Mouse (Mus musculus) liver, embryonic 13.5 days (tissue): ENCODE data around the gene Lhx3. TPM values are rescaled to one million over a fixed set of nuclear protein-coding genes. Genes with fewer than 3 reads are reported as not detected.

Source experiments
- ATAC-seq: fragments of 200-750 bp; cut with Nextera tagmentation; 2 replicates; pipeline ENCODE4 v1.8.0; 2017; ENCODE audit warnings: low read depth, mild to moderate bottlenecking, moderate number of reproducible peaks, moderate library complexity
- DNase-seq: peaks from one replicate; pipeline ENCODE4 v3.0.0; 2022
- H3K27ac ChIP-seq: fragments of 300-500 bp; sonication (generic); 2 replicates; pipeline ENCODE4 v1.5.1; 2015; ENCODE audit warnings: moderate library complexity, mild to moderate bottlenecking, inconsistent platforms
- H3K27me3 ChIP-seq: fragments of 300-500 bp; sonication (generic); 2 replicates; pipeline ENCODE4 v1.6.1; 2015; ENCODE audit warnings: mild to moderate bottlenecking, inconsistent platforms
- H3K36me3 ChIP-seq: fragments of 300-500 bp; sonication (generic); 2 replicates; pipeline ENCODE4 v1.6.1; 2015; ENCODE audit warnings: mild to moderate bottlenecking, inconsistent platforms
- H3K4me1 ChIP-seq: fragments of 300-500 bp; sonication (generic); replicated peaks from 2 replicates; pipeline ENCODE4 v1.6.1; 2015; ENCODE audit warnings: inconsistent platforms
- H3K4me2 ChIP-seq: fragments of 300-500 bp; sonication (generic); 2 replicates; pipeline ENCODE4 v1.6.1; 2015; ENCODE audit warnings: inconsistent platforms, mild to moderate bottlenecking, moderate library complexity
- H3K4me3 ChIP-seq: fragments of 300-500 bp; sonication (generic); replicated peaks from 2 replicates; pipeline ENCODE4 v1.5.1; 2015; ENCODE audit warnings: mild to moderate bottlenecking, inconsistent platforms
- H3K9ac ChIP-seq: fragments of 300-500 bp; sonication (generic); 2 replicates; pipeline ENCODE4 v1.6.1; 2015; ENCODE audit warnings: mild to moderate bottlenecking, inconsistent platforms
- H3K9me3 ChIP-seq: fragments of 300-500 bp; sonication (generic); replicated peaks from 2 replicates; pipeline ENCODE4 v1.6.1; 2016; ENCODE audit warnings: inconsistent platforms
- WGBS: fragments of 180-500 bp; shearing (Covaris S2); methylation state at CpG from one replicate; pipeline ENCODE4 v1.1.7; 2015; ENCODE audit not compliant: insufficient replicate concordance; 5-methylcytosine and 5-hydroxymethylcytosine counted together
- polyA plus RNA-seq: library from polyadenylated mRNA; unstranded; fragments of >200 nt; fragmentation: Nextera tagmentation; extraction: Ambion mirVana; gene quantifications from 2 replicates; pipeline ENCODE4 v1.2.1, GENCODE M21; 2015

Lhx3 gene
- polyA plus RNA-seq, 1 experiment from 2014 or later, result not detected

- Histone ChIP-seq H3K4me2 (no peak overlapping the region), H3K9me3 (no peaks in the 10 kb centered on the region), H3K9ac (no peak overlapping the region), H3K4me1 (peaks cover 38% of the 10 kb centered on the region), H3K4me3 (no peak overlapping the region), H3K27ac (no peak overlapping the region), H3K27me3 (no peaks in the 10 kb centered on the region), H3K36me3 (no peaks in the 10 kb centered on the region)
- ATAC-seq, result no peak
- no peak for DNase-seq
- 38% methylated on average over 5 of the region's 5 CpGs for WGBS
Measured at GRCm38 (mm10) chr2:26234253-26234652, 26.2 kb upstream of the Lhx3 start.

GRCm38 (mm10) chr2:26231366-26231765, 23.3 kb upstream of the Lhx3 start:
- H3K9ac ChIP-seq, result no peak overlapping the region
- WGBS, result 76% methylated on average over 3 of the region's 3 CpGs

GRCm38 (mm10) chr2:26230253-26230652, 22.2 kb upstream of the Lhx3 start:
- Histone ChIP-seq H3K4me1 (peaks cover 17% of the 10 kb centered on the region), H3K27ac (no peak overlapping the region), H3K4me3 (no peak overlapping the region), H3K36me3 (peaks cover 8% of the 10 kb centered on the region; the same call in 1 of the 2 replicates), H3K27me3 (no peaks in the 10 kb centered on the region), H3K9ac (no peak overlapping the region), H3K9me3 (no peaks in the 10 kb centered on the region), H3K4me2 (no peak overlapping the region)
- ATAC-seq, result no peak
- no peak for DNase-seq
- WGBS, result 48% methylated on average over 4 of the region's 4 CpGs

More at GRCm38 (mm10) chr2:26231366-26231765, 23.3 kb upstream of the Lhx3 start:
- no peak for DNase-seq
- Histone ChIP-seq H3K27ac (no peak overlapping the region), H3K4me1 (peaks cover 28% of the 10 kb centered on the region), H3K9me3 (no peaks in the 10 kb centered on the region), H3K4me3 (no peak overlapping the region), H3K36me3 (peaks cover 5% of the 10 kb centered on the region; the same call in 1 of the 2 replicates), H3K27me3 (no peaks in the 10 kb centered on the region), H3K4me2 (no peak overlapping the region)
- ATAC-seq, result no peak

GRCm38 (mm10) chr2:26227788-26228187, 19.7 kb upstream of the Lhx3 start:
- no peak overlapping the region for H3K27ac ChIP-seq
- H3K9me3 ChIP-seq, result no peaks in the 10 kb centered on the region
- H3K27me3 ChIP-seq, result no peaks in the 10 kb centered on the region
- no peak overlapping the region for H3K9ac ChIP-seq
- peaks cover 24% of the 10 kb centered on the region for H3K36me3 ChIP-seq
- H3K4me3 ChIP-seq, result no peak overlapping the region
- H3K4me1 ChIP-seq, result no peaks in the 10 kb centered on the region; the same call in 1 of the 2 replicates
- WGBS, result 69% methylated on average over 1 of the region's 1 CpGs
- peak; percentile 43; the same call in 1 of the 2 replicates for ATAC-seq
- DNase-seq, result peak; percentile 22
- no peak overlapping the region for H3K4me2 ChIP-seq

GRCm38 (mm10) chr2:26225242-26225641, 17.2 kb upstream of the Lhx3 start:
- WGBS, result 65% methylated on average over 4 of the region's 4 CpGs

GRCm38 (mm10) chr2:26223961-26224360, 15.9 kb upstream of the Lhx3 start:
- Histone ChIP-seq H3K9ac (no peak overlapping the region), H3K9me3 (no peaks in the 10 kb centered on the region), H3K4me3 (no peak overlapping the region), H3K36me3 (peaks cover 54% of the 10 kb centered on the region), H3K4me2 (no peak overlapping the region), H3K27ac (no peak overlapping the region), H3K4me1 (no peaks in the 10 kb centered on the region), H3K27me3 (no peaks in the 10 kb centered on the region)
- no peak for DNase-seq
- WGBS, result 65% methylated on average over 3 of the region's 3 CpGs
- ATAC-seq, result no peak

More at GRCm38 (mm10) chr2:26225242-26225641, 17.2 kb upstream of the Lhx3 start:
- DNase-seq (no peak), ATAC-seq (no peak)
- Histone ChIP-seq H3K4me2 (no peak overlapping the region), H3K36me3 (peaks cover 44% of the 10 kb centered on the region), H3K27me3 (no peaks in the 10 kb centered on the region), H3K27ac (no peak overlapping the region), H3K9ac (no peak overlapping the region), H3K4me3 (no peak overlapping the region), H3K4me1 (no peaks in the 10 kb centered on the region), H3K9me3 (no peaks in the 10 kb centered on the region)

GRCm38 (mm10) chr2:26214526-26214925, 6.4 kb upstream of the Lhx3 start:
- Histone ChIP-seq H3K9ac (no peak overlapping the region), H3K4me2 (no peak overlapping the region), H3K36me3 (peaks cover 74% of the 10 kb centered on the region), H3K4me1 (no peaks in the 10 kb centered on the region), H3K27me3 (no peaks in the 10 kb centered on the region), H3K4me3 (no peak overlapping the region), H3K27ac (no peak overlapping the region), H3K9me3 (no peaks in the 10 kb centered on the region)
- 64% methylated on average over 3 of the region's 3 CpGs for WGBS
- DNase-seq (no peak), ATAC-seq (no peak)

GRCm38 (mm10) chr2:26209566-26209965, 1.5 kb upstream of the Lhx3 start:
- no peak overlapping the region for H3K4me2 ChIP-seq
- DNase-seq, result no peak
- no peaks in the 10 kb centered on the region for H3K9me3 ChIP-seq
- H3K9ac ChIP-seq, result no peak overlapping the region
- H3K27ac ChIP-seq, result no peak overlapping the region
- H3K36me3 ChIP-seq, result peaks cover 40% of the 10 kb centered on the region
- 66% methylated on average over 3 of the region's 3 CpGs for WGBS
- peaks cover 10% of the 10 kb centered on the region for H3K4me1 ChIP-seq
- H3K4me3 ChIP-seq, result no peak overlapping the region
- ATAC-seq, result no peak
- H3K27me3 ChIP-seq, result peaks cover 35% of the 10 kb centered on the region

- DNase-seq, result no peak
Measured at GRCm38 (mm10) chr2:26207559-26207958, 530 bp downstream of the Lhx3 start.

GRCm38 (mm10) chr2:26205761-26206160, 2.3 kb downstream of the Lhx3 start:
- no peak overlapping the region for H3K9ac ChIP-seq
- WGBS, result 17% methylated on average over 10 of the region's 10 CpGs
- peaks cover 10% of the 10 kb centered on the region for H3K4me1 ChIP-seq
- no peak overlapping the region for H3K4me2 ChIP-seq
- peaks cover 73% of the 10 kb centered on the region for H3K27me3 ChIP-seq
- DNase-seq, result no peak
- ATAC-seq, result no peak
- peaks cover 7% of the 10 kb centered on the region for H3K36me3 ChIP-seq
- H3K9me3 ChIP-seq, result no peaks in the 10 kb centered on the region
- no peak overlapping the region for H3K27ac ChIP-seq
- no peak overlapping the region for H3K4me3 ChIP-seq

More at GRCm38 (mm10) chr2:26207559-26207958, 530 bp downstream of the Lhx3 start:
- ATAC-seq, result no peak
- H3K4me2 ChIP-seq, result no peak overlapping the region
- 18% methylated on average over 9 of the region's 9 CpGs for WGBS
- H3K9ac ChIP-seq, result no peak overlapping the region
- peaks cover 10% of the 10 kb centered on the region for H3K4me1 ChIP-seq
- H3K36me3 ChIP-seq, result peaks cover 25% of the 10 kb centered on the region
- H3K9me3 ChIP-seq, result no peaks in the 10 kb centered on the region
- no peak overlapping the region for H3K4me3 ChIP-seq
- no peak overlapping the region for H3K27ac ChIP-seq
- H3K27me3 ChIP-seq, result peaks cover 55% of the 10 kb centered on the region

GRCm38 (mm10) chr2:26205126-26205525, 3.0 kb downstream of the Lhx3 start:
- H3K9me3 ChIP-seq, result no peaks in the 10 kb centered on the region
- peaks cover 1% of the 10 kb centered on the region for H3K36me3 ChIP-seq
- no peak overlapping the region for H3K27ac ChIP-seq
- H3K4me2 ChIP-seq, result no peak overlapping the region
- DNase-seq, result peak; percentile 16
- H3K9ac ChIP-seq, result no peak overlapping the region
- peaks cover 10% of the 10 kb centered on the region for H3K4me1 ChIP-seq
- no peak overlapping the region for H3K4me3 ChIP-seq
- H3K27me3 ChIP-seq, result peaks cover 79% of the 10 kb centered on the region
- no peak for ATAC-seq
- WGBS, result 4% methylated on average over 16 of the region's 16 CpGs

GRCm38 (mm10) chr2:26202849-26203475, 5.1 kb downstream of the Lhx3 start:
- Histone ChIP-seq H3K4me2 (no peak overlapping the region), H3K4me1 (0 out of 2 replicates have a peak, but pooled peaks cover 9% of the 10 kb centered on the region), H3K36me3 (no peaks in the 10 kb centered on the region), H3K27ac (no peak overlapping the region), H3K9ac (no peak overlapping the region), H3K4me3 (no peak overlapping the region), H3K27me3 (peaks cover 100% of the 10 kb centered on the region), H3K9me3 (no peaks in the 10 kb centered on the region)
- DNase-seq (no peak), ATAC-seq (no peak)
- WGBS, result 4% methylated on average over 36 of the region's 36 CpGs
